Mouse (Mus musculus): ENCODE results near the gene Perm1. TPM values are rescaled to one million over a fixed set of nuclear protein-coding genes. Genes with fewer than 3 reads are reported as not detected.

The Perm1 gene
- total RNA-seq, 2 experiments from 2014 or later: 0.25 to 0.33 TPM

- no peak for DNase-seq (ENCODE audit: low spot score in 2 of 2)
Measured at GRCm38 (mm10) chr4:156236651-156237447, 21.2 kb downstream of the Perm1 start.

- DNase-seq (ENCODE audit: low spot score in 2 of 2): no peak
Measured at GRCm38 (mm10) chr4:156249567-156249966, 33.9 kb downstream of the Perm1 start.

GRCm38 (mm10) chr4:156251081-156251480, 35.4 kb downstream of the Perm1 start:
- no peak for DNase-seq (ENCODE audit: low spot score in 2 of 2)

- DNase-seq (ENCODE audit: low spot score in 2 of 2): no peak
Measured at GRCm38 (mm10) chr4:156252140-156252539, 36.5 kb downstream of the Perm1 start.

- no peak for DNase-seq (ENCODE audit: low spot score in 2 of 2)
Measured at GRCm38 (mm10) chr4:156252619-156253018, 37.0 kb downstream of the Perm1 start.

- no peak for DNase-seq (ENCODE audit: low spot score in 2 of 2)
Measured at GRCm38 (mm10) chr4:156253043-156253442, 37.4 kb downstream of the Perm1 start.

- DNase-seq (ENCODE audit: low spot score in 2 of 2): no peak
Measured at GRCm38 (mm10) chr4:156254361-156255077, 38.9 kb downstream of the Perm1 start.

- no peak for DNase-seq (ENCODE audit: low spot score in 2 of 2)
Measured at GRCm38 (mm10) chr4:156255078-156255839, 39.6 kb downstream of the Perm1 start, which contains the start of gene Samd11. Samd11 (minus strand) TSS chr4:156255657.

Small RNA genes within 50 kb of the gene (microRNA-seq; reads per million reads assigned to microRNA genes)
- 3.8 to 4.2 reads per million in 2 experiments for gene Mir7658

Other genes starting within 250 kb of the Perm1 start
- gene B3galt6, start 223.2 kb upstream of the Perm1 start, total RNA-seq (2021): 1 to 10 TPM; 9.0 to 9.7 TPM
- gene Sdf4, start 223.0 kb upstream of the Perm1 start, total RNA-seq (2021): 100 to 1,000 TPM; 154 to 157 TPM
- 1 to 10 TPM; 1.0 to 1.1 TPM for gene Tnfrsf4, start 202.0 kb upstream of the Perm1 start, total RNA-seq (2021)
- gene Tnfrsf18, start 189.7 kb upstream of the Perm1 start, total RNA-seq (2021): not detected
- under 1 TPM in 1 of 2 experiments, not detected in 1; 0.14 TPM for gene Ttll10, start 156.5 kb upstream of the Perm1 start, total RNA-seq (2021)
- gene 9430015G10Rik, start 105.9 kb upstream of the Perm1 start, total RNA-seq (2021): 10 to 100 TPM; 23.8 to 26.6 TPM
- gene Rnf223, start 85.4 kb upstream of the Perm1 start, total RNA-seq (2021): under 1 TPM; 0.55 to 0.65 TPM
- 100 to 1,000 TPM; 209 to 213 TPM for gene Agrn, start 18.4 kb upstream of the Perm1 start, total RNA-seq (2021)
- under 1 TPM; 0.55 to 0.76 TPM for gene Isg15, start 15.1 kb upstream of the Perm1 start, total RNA-seq (2021)
- 1 to 10 TPM; 6.5 to 6.7 TPM for gene AW011738, start 12.6 kb upstream of the Perm1 start, total RNA-seq (2021)
- 10 to 100 TPM; 37.7 to 38.4 TPM for gene Plekhn1, start 19.0 kb downstream of the Perm1 start, total RNA-seq (2021)
- 10 to 100 TPM; 60.7 to 61.1 TPM for gene Noc2l, start 20.1 kb downstream of the Perm1 start, total RNA-seq (2021)
- gene Samd11, start 39.8 kb downstream of the Perm1 start, total RNA-seq (2021): 1 to 10 TPM; 2.7 to 5.3 TPM
- gene Vmn2r-ps159, start 115.2 kb downstream of the Perm1 start, total RNA-seq (2021): not detected

All from layer of hippocampus, postnatal 14 days (tissue).